Mouse (Mus musculus): ENCODE measurements around the gene Dennd1a. TPM values are rescaled to one million over a fixed set of nuclear protein-coding genes. Genes with fewer than 3 reads are reported as not detected.

Gene Dennd1a
- total RNA-seq, 2 experiments from 2014 or later, result 75.0 to 78.2 TPM

GRCm38 (mm10) chr2:38168606-38169005, 118.6 kb downstream of the Dennd1a start:
- no peak for DNase-seq (ENCODE audit: low spot score in 2 of 2)

GRCm38 (mm10) chr2:38165966-38166365, 121.2 kb downstream of the Dennd1a start:
- no peak for DNase-seq (ENCODE audit: low spot score in 2 of 2)

GRCm38 (mm10) chr2:38164326-38165035, 122.7 kb downstream of the Dennd1a start:
- no peak for DNase-seq (ENCODE audit: low spot score in 2 of 2)

DNA sequence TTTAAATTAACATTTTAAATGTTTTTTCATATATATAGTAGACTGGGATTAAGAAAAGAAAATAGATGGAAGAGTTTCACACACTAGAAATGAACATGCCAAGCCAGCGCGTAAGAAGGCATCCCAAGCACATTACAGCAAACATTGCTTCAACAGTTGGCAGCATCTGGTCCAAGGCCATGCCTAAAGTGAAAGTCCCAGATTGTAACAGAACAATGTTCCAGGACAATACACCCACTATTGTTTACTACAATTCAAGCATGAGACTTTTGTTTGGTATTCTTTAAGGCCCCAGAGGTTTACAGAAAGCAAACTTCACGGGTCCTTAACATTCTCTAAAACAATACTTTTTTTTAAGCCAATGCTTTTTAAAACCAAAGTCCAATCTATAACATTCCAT, 124.7 kb downstream of the Dennd1a start:
- DNase-seq (ENCODE audit: low spot score in 2 of 2), result no peak

DNA sequence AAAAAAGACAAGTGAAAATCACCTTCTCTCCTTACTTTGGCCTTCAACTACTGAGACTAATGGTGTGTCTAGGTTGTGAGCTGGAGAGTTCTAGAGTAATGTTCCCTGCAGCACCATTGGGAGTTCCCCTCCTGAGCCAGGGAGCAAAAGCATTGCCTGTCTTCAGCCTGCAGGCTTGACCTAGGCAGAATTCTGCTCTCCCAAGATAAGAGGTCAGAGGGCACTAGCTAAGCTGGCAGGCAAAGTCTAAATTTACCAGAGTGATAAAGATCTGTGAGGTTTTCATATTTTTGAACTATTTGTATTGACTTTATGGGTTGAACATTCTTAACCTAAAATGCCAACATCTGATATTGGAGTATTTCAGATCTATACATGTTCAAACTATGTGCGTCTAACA, 125.7 kb downstream of the Dennd1a start:
- no peak for DNase-seq (ENCODE audit: low spot score in 2 of 2)

DNA sequence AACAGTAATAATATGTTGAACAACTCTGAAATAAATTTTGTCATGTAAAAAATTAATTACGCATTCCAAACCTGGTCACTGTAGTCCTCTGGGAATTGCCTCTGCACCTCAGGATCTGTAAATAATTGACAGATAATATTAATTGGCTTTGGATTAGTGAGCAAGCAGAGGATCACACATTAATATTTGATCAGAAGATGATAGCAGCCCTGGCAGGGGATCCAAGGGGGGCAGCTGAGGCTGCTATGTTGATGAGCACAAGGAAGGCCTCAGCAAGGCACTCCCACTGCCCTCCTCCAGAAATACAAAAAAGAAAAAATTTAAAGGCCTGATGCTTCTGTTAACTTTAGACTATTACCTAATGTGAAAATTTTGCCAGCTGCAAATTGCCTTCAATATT, 127.5 kb downstream of the Dennd1a start:
- DNase-seq (ENCODE audit: low spot score in 2 of 2), result no peak

GRCm38 (mm10) chr2:38157002-38157401, 130.2 kb downstream of the Dennd1a start:
- no peak for DNase-seq (ENCODE audit: low spot score in 2 of 2)

DNA sequence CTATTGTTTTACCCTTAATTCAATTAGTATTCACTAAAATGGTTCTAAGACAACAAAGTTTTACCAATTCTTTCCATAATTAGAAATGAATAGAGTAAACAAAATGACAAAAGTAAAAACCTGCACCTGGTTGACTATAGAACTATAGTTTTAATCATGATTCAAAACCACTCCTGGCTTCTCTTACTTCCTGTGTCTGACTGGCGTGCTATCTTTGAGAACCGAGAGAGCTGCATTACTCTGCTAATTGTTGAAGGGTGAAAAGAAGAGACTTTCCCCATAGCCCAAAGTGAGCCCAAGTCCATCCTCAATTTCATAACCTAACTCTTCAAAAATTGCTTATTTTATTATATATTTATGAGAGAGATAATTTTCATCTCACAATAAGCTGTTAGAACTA, 131.2 kb downstream of the Dennd1a start:
- DNase-seq (ENCODE audit: low spot score in 2 of 2), result no peak

DNA sequence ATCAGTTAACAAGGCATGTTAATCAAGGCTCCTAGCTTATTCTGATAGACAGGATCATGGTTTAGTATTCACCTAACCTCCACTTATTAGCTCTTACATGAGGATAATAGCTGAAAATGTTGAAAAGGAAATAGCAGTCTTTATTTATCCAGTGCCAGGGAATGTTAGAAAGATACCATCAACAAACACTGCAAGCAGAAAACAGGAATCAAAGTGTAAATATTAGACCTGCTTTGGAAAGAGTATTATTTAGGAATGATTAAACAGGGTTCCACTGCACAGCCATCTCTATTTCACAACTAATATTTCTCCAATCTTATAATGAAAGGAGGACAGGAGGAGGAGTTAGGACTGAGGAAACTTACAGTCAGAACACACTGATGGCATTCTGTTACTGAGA, 142.4 kb downstream of the Dennd1a start:
- DNase-seq (ENCODE audit: low spot score in 2 of 2), result no peak

DNA sequence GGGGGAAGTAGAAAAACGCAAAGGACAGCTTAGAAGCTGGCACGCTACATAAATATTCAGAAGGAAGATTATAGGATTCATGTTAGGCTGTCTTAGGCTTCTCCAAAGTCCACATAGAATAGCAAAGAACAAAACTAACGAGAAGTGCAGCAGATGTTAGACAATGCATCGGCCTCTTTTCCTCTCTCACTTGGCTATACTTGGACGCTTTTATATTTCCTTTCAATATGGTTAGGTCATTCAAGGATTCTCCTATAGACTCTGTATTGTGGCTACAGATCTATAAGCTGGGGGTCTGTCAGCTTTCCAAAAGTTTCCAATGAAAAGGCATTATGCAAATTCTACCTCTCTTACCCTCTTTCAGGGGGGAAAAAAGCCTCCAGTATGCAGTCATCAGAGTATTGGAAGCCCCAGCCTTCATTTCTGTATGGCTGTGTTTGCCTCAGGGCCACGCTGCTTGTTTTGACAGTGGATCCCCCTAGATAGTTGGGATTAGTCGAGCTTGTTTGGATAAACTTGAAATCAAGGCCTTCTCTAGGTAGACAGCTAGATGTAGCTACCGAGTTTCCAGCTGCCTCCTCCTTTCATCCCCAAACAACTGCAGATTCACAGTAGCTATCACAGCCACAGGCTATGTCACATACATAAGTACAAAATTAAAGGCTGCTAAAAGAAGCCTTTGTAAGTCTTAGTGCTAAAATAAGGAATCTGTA, 143.0 kb downstream of the Dennd1a start:
- no peak for DNase-seq (ENCODE audit: low spot score in 2 of 2)

DNA sequence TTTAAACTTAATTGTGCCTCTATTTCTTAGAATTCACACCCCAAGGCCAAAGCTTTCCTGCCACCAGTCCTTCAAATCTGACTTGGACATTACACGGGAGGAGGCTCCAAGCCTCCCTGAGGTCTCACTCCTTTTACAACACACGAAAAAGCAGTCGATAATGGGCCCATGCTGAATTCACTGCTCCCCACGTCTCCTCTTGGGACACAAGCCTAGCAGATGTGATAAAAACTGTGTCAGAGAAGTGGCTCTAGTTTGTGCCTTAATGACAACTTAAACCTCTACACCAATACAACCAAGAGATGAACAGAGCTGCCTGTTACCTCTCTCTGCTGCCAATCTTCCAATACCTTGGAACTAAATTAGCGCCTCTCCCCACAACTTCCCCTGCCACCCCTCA, 144.3 kb downstream of the Dennd1a start:
- no peak for DNase-seq (ENCODE audit: low spot score in 2 of 2)

GRCm38 (mm10) chr2:38142210-38142609, 145.0 kb downstream of the Dennd1a start:
- DNase-seq (ENCODE audit: low spot score in 2 of 2), result no peak

DNA sequence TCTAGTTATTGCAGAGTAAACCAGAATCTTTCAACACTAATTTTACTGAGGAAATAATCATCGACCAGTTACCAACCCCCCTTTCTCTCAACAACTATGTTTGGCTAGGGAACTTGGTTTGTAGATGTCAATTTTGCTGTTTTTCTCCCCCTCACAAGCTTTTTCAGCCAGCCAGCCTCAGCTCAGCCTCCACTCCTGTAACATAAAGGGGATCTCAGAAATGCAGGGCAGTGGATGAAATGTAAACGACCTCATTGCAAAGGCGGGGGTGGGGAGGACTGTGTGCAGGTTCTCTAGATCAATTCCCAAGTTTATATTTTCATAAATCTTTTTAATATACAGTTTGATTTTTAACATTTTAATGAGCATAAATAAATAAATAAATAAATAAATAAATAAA, 147.7 kb downstream of the Dennd1a start:
- DNase-seq (ENCODE audit: low spot score in 2 of 2), result no peak

DNA sequence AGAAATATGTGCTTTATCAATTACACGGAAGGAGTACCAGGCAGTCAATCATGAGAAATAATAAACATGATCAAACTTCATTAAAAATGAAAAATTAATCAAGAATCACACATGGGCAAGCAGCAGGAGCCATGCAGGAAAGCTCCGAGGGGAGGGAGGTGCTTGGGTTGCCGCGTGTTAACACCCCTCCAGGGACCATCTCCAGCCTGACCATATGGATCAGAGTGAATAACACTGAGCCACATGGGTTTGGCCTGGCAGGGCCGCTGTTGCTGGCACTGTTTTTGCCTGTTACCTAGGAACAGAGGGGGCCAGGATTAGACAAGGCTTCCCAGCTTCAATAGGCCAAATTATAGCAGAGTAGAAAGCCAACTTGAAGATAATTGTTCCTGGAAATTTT, 150.1 kb downstream of the Dennd1a start:
- DNase-seq (ENCODE audit: low spot score in 2 of 2), result no peak

DNA sequence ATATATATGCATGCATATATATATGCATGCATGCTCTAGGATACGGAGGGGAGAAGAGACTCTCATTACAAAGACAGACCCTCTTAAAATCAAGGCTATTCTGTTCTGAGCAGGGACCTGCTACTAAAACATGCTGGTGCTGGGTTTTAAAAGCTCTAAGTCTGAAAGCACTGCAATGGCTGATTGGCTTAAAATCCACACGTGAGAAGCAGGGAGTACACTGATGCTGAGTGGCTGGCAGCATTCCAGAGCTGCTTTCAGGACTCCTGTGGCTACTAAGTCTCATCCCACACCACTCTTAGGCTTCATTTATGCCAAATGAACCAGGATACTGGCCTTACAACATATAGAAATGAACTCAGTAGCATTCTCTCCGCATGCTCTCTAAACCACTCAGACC, 151.8 kb downstream of the Dennd1a start:
- DNase-seq (ENCODE audit: low spot score in 2 of 2), result no peak

- peak in 1 of 2 experiments; percentile 24 for DNase-seq (ENCODE audit: low spot score in 2 of 2)
Observed at GRCm38 (mm10) chr2:38133036-38133825, 154.0 kb downstream of the Dennd1a start.

DNA sequence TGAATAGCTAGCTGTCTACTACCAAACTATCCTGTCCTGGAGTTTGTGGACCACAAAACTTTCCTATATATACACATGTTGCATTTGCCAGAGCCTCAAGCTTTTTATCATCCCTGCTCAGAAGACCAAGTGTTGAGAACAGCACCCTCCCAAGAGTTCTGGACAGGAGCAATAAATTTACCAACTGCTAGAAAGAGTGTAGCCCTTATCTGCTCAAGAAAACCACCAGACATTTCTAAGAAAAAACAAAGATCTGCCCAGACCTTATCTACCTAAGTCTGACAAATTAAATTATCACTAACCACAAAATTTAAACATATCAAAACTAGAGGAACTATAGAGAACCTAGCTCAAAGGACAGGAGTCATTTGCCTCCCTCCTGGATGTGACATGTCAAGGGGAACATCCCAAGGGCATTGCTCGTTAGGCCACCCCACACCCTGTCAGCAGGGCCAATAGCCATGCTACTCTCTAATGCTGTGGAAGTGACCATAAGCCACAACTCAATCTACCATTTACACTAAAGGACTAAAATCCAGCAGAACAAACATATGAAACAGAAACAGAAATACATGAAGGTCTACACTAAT, 154.9 kb downstream of the Dennd1a start:
- no peak for DNase-seq (ENCODE audit: low spot score in 2 of 2)

DNA sequence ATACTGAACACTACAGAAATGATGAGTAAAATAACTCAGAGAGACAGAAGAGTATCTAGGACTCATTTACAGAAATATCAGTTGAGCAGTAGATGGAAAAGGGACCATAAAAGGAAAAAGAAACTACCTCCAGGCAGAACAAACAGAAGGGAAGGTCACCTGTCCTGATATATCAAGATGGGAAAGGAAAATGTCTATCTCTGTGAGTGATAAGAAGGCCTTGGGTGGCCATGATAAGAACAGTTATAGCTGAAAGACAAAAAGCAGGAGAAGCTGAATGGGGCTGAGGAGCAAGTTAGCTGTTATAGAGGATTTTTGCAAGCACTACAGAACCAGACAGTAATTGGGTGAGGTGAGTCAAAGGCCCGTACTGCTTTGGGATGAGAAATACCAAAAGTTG, 155.7 kb downstream of the Dennd1a start:
- no peak for DNase-seq (ENCODE audit: low spot score in 2 of 2)

DNA sequence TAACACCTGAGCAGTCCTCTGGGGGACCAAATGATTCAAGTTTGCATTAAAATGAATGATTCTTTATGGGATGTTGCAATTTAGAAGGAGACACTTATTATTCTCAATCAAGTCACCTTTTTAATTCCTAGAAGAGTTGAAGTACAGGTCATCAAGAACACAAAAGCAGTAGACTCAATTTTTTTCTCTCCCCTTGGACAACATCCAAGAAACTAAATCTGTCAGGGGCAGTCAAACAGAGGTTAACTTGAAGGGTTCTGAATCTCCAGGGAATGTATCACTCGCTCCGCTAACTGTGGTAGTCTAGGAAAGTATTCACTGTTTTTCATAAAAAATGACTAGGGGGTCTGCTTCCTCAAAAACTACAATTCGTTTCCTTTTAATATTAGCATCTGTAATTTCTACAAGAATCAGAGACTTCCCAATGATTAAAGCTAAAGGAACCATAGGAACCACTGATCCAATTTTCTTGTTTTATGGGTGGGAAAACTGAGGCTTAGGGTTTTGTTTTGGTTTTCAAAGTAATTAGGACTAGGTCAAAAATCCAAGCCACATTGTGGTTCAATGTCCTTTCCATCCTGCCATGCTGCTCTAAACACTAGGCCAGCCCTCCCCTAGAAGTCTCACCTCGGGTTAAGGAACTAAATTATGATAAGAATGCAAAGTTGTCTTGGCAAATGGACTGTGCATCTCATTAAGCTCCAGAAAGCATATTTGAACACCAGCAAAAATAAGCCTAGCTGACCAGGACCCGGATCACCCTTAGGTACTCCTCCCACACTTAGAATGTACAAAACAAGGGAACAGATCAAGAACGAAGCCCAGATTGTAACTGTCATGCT, 157.0 kb downstream of the Dennd1a start:
- DNase-seq (ENCODE audit: low spot score in 2 of 2), result no peak

- DNase-seq (ENCODE audit: low spot score in 2 of 2), result no peak
Observed at GRCm38 (mm10) chr2:38126383-38126732, 160.8 kb downstream of the Dennd1a start.
